Mouse (Mus musculus) limb, embryonic 14.5 days (tissue): ENCODE results near the gene Mlana. TPM values are rescaled to one million over a fixed set of nuclear protein-coding genes. Genes with fewer than 3 reads are reported as not detected.

Experiments
- ATAC-seq: fragments of 200-750 bp; cut with Nextera tagmentation; 2 replicates; pipeline ENCODE4 v1.8.0; 2017; ENCODE audit warnings: low read depth, moderate number of reproducible peaks, moderate TSS enrichment; ENCODE audit not compliant: low FRiP score
- DNase-seq: peaks from one replicate; pipeline ENCODE4 v3.0.0-alpha.2; 2015; ENCODE audit warnings: low spot score
- H3K27ac ChIP-seq: fragments of 300-500 bp; sonication (generic); replicated peaks from 2 replicates; pipeline ENCODE4 v1.5.1; 2014; ENCODE audit warnings: low read depth, mild to moderate bottlenecking, low read length, moderate library complexity, mixed read lengths
- H3K27me3 ChIP-seq: fragments of 300-500 bp; sonication (generic); 2 replicates; pipeline ENCODE4 v1.6.1; 2014; ENCODE audit warnings: low read length, mixed read lengths; ENCODE audit not compliant: control insufficient read depth, insufficient read depth
- H3K36me3 ChIP-seq: fragments of 300-500 bp; sonication (generic); 2 replicates; pipeline ENCODE4 v1.6.1; 2014; ENCODE audit warnings: mild to moderate bottlenecking, low read length, moderate library complexity, mixed read lengths; ENCODE audit not compliant: control insufficient read depth, insufficient read depth
- H3K4me1 ChIP-seq: fragments of 300-500 bp; sonication (generic); 2 replicates; pipeline ENCODE4 v1.6.1; 2014; ENCODE audit warnings: antibody characterized with exemption, low read length, mixed read lengths; ENCODE audit not compliant: control insufficient read depth, insufficient read depth
- H3K4me2 ChIP-seq: fragments of 300-500 bp; sonication (generic); replicated peaks from 2 replicates; pipeline ENCODE4 v1.6.1; 2014; ENCODE audit warnings: low read depth, mild to moderate bottlenecking, low read length, moderate library complexity; ENCODE audit not compliant: severe bottlenecking
- H3K4me3 ChIP-seq: fragments of 300-500 bp; sonication (generic); replicated peaks from 2 replicates; pipeline ENCODE4 v1.5.1; 2014; ENCODE audit warnings: low read length
- H3K9ac ChIP-seq: fragments of 300-500 bp; sonication (generic); 2 replicates; pipeline ENCODE4 v1.6.1; 2014; ENCODE audit warnings: mild to moderate bottlenecking, low read depth, low read length, moderate library complexity; ENCODE audit not compliant: severe bottlenecking
- H3K9me3 ChIP-seq: fragments of 300-500 bp; sonication (generic); 2 replicates; pipeline ENCODE4 v1.6.1; 2016; ENCODE audit warnings: low read length; ENCODE audit not compliant: control insufficient read depth
- POLR2A ChIP-seq: fragments of 200-500 bp; IDR thresholded peaks from 2 replicates; pipeline ENCODE4 v1.8.0; 2012; ENCODE audit warnings: inconsistent platforms, mild to moderate bottlenecking, moderate library complexity, borderline replicate concordance; ENCODE audit not compliant: insufficient read depth, insufficient read length; ENCODE audit errors: extremely low read depth
- WGBS: fragments of 180-500 bp; shearing (Covaris S2); extraction: QIAGEN DNeasy Blood & Tissue Kit; methylation state at CpG from one replicate; pipeline ENCODE4 v1.1.7; 2014; 5-methylcytosine and 5-hydroxymethylcytosine counted together
- polyA plus RNA-seq, 2 experiments: library from polyadenylated mRNA; depleted of rRNA in 1 of 2; stranded (reverse) in 1 of 2; unstranded in 1 of 2; fragments of >200 nt; fragmentation: Nextera tagmentation in 1 of 2; extraction: Ambion mirVana in 1 of 2; gene quantifications; 2 replicates each; pipeline versions ENCODE4 v1.2.1 to v1.2.3; 2012 to 2014

Mlana gene
- polyA plus RNA-seq, 2 experiments = 0.34 to 0.80 TPM

GRCm38 (mm10) chr19:29704436-29704835, 6.8 kb downstream of the Mlana start:
- no peak for DNase-seq
- no peak overlapping the region for H3K9ac ChIP-seq
- H3K27ac ChIP-seq = no peak overlapping the region
- H3K4me3 ChIP-seq = no peak overlapping the region
- H3K9me3 ChIP-seq = no peaks in the 10 kb centered on the region
- no peak for ATAC-seq
- H3K27me3 ChIP-seq = no peaks in the 10 kb centered on the region
- no peaks in the 10 kb centered on the region for H3K36me3 ChIP-seq
- no peak overlapping the region for H3K4me2 ChIP-seq
- no peak for TF ChIP-seq POLR2A
- 94% methylated on average over 13 of the region's 13 CpGs for WGBS
- no peaks in the 10 kb centered on the region for H3K4me1 ChIP-seq

DNA sequence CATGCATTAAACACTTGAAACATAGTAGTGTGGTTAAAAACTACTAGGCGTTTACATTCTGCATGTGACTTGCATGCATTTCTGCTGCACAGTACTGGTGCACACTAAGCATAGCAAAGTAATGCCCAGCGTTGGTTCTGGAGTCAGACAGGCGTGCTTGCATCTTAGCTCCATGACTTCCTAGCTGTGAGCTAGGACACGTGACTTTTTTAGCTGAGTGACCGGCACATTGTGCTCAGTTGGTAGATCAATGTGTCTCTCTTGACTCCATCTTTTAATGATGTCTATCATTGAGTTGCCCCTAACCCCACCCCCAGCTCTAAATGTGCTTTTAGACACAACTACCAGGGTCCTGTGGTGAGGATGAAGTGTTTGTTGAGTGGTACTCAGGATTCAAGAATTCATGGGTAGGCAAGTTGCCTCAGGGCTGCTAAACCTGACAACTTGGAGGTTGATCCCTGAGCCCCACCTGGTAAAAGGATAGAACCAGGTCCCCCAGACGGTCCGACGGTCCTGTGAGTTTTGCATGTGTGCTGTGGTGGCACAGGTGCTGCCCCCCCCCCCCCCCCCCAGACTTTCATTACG, 9.8 kb downstream of the Mlana start:
- DNase-seq = no peak
- no peak overlapping the region for H3K9ac ChIP-seq
- H3K27me3 ChIP-seq = no peaks in the 10 kb centered on the region
- H3K27ac ChIP-seq = no peak overlapping the region
- no peaks in the 10 kb centered on the region for H3K4me1 ChIP-seq
- H3K36me3 ChIP-seq = no peaks in the 10 kb centered on the region
- TF ChIP-seq POLR2A = no peak
- H3K9me3 ChIP-seq = no peaks in the 10 kb centered on the region
- no peak for ATAC-seq
- WGBS = 85% methylated on average over 8 of the region's 9 CpGs
- no peak overlapping the region for H3K4me3 ChIP-seq
- no peak overlapping the region for H3K4me2 ChIP-seq

DNA sequence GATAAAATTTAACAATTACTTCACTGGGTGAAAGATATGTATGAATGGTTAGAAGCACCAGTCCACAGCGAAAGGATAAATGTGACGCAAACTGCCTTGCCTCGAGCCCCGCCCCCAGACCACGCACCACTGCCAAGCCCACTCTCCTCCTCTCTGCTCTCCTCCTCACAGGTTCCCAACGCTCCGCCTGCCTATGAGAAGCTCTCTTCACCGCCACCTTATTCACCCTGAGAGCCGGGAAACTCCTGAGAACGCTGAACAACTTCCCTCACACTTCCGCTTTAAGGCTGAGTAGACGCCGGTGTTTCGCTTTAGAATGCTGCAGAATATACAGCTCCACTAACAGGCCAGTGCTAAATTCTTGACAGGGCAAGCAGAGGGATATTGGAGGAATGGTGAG, 10.4 kb downstream of the Mlana start:
- WGBS = 64% methylated on average over 14 of the region's 14 CpGs
- no peak overlapping the region for H3K27ac ChIP-seq
- no peak for TF ChIP-seq POLR2A
- no peaks in the 10 kb centered on the region for H3K27me3 ChIP-seq
- DNase-seq = no peak
- no peaks in the 10 kb centered on the region for H3K4me1 ChIP-seq
- H3K36me3 ChIP-seq = no peaks in the 10 kb centered on the region
- H3K9ac ChIP-seq = no peak overlapping the region
- H3K4me2 ChIP-seq = peak overlapping the region; percentile 33
- H3K4me3 ChIP-seq = peak overlapping the region; percentile 18; the same call in 1 of the 2 replicates
- H3K9me3 ChIP-seq = no peaks in the 10 kb centered on the region
- no peak for ATAC-seq

- H3K4me2 ChIP-seq = no peak overlapping the region
- no peaks in the 10 kb centered on the region for H3K27me3 ChIP-seq
- no peak overlapping the region for H3K27ac ChIP-seq
- no peak for TF ChIP-seq POLR2A
- DNase-seq (no peak), ATAC-seq (no peak)
- no peaks in the 10 kb centered on the region for H3K9me3 ChIP-seq
- no peaks in the 10 kb centered on the region for H3K4me1 ChIP-seq
- no peaks in the 10 kb centered on the region for H3K36me3 ChIP-seq
- H3K9ac ChIP-seq = no peak overlapping the region
- no peak overlapping the region for H3K4me3 ChIP-seq
- WGBS = 72% methylated on average over 5 of the region's 5 CpGs
Measured at GRCm38 (mm10) chr19:29708461-29708860, 10.8 kb downstream of the Mlana start.

GRCm38 (mm10) chr19:29709461-29709860, 11.8 kb downstream of the Mlana start:
- H3K9me3 ChIP-seq = no peaks in the 10 kb centered on the region
- no peak overlapping the region for H3K9ac ChIP-seq
- DNase-seq = no peak
- WGBS = 72% methylated on average over 3 of the region's 3 CpGs
- H3K4me3 ChIP-seq = no peak overlapping the region
- 0 out of 2 replicates have a peak, but pooled peaks cover 4% of the 10 kb centered on the region for H3K36me3 ChIP-seq
- H3K4me1 ChIP-seq = no peaks in the 10 kb centered on the region
- TF ChIP-seq POLR2A = no peak
- H3K27ac ChIP-seq = no peak overlapping the region
- ATAC-seq = no peak
- no peaks in the 10 kb centered on the region for H3K27me3 ChIP-seq
- no peak overlapping the region for H3K4me2 ChIP-seq
